Mouse (Mus musculus): ENCODE measurements around the gene Mettl9. TPM values are rescaled to one million over a fixed set of nuclear protein-coding genes. Genes with fewer than 3 reads are reported as not detected.

Gene Mettl9
- polyA plus RNA-seq, 1 experiment from 2014 or later, result 243 TPM

- H3K9ac ChIP-seq, result no peak overlapping the region
- H3K9me3 ChIP-seq, result no peaks in the 10 kb centered on the region
- H3K4me2 ChIP-seq (replicated peaks), result no peak overlapping the region
- no peak overlapping the region for H3K4me3 ChIP-seq
- ATAC-seq (ENCODE audit: low FRiP score, low read depth), result no peak
- no peaks in the 10 kb centered on the region for H3K27me3 ChIP-seq
- H3K27ac ChIP-seq, result no peak overlapping the region
- 80% methylated on average over 4 of the region's 4 CpGs for WGBS
- H3K4me1 ChIP-seq, result no peaks in the 10 kb centered on the region
- H3K36me3 ChIP-seq, result peaks cover 81% of the 10 kb centered on the region
These were observed 18.8 kb downstream of the Mettl9 start for GRCm38 (mm10) chr7:121053071-121053470.

- Histone ChIP-seq H3K4me3 (no peak overlapping the region), H3K9ac (no peak overlapping the region), H3K27ac (no peak overlapping the region), H3K4me2 (replicated peaks) (no peak overlapping the region), H3K9me3 (no peaks in the 10 kb centered on the region), H3K27me3 (no peaks in the 10 kb centered on the region), H3K36me3 (peaks cover 72% of the 10 kb centered on the region), H3K4me1 (no peaks in the 10 kb centered on the region)
- 70% methylated on average over 6 of the region's 6 CpGs for WGBS
- no peak for ATAC-seq (ENCODE audit: low FRiP score, low read depth)
These were observed 25.4 kb downstream of the Mettl9 start for GRCm38 (mm10) chr7:121059477-121060218.

GRCm38 (mm10) chr7:121064309-121064708, 30.1 kb downstream of the Mettl9 start:
- Histone ChIP-seq H3K9me3 (no peaks in the 10 kb centered on the region), H3K27me3 (no peaks in the 10 kb centered on the region), H3K9ac (no peak overlapping the region), H3K4me3 (no peak overlapping the region), H3K4me2 (replicated peaks) (no peak overlapping the region), H3K36me3 (peaks cover 43% of the 10 kb centered on the region), H3K4me1 (no peaks in the 10 kb centered on the region), H3K27ac (no peak overlapping the region)
- 61% methylated on average over 4 of the region's 4 CpGs for WGBS
- no peak for ATAC-seq (ENCODE audit: low FRiP score, low read depth)

GRCm38 (mm10) chr7:121071276-121071675, 37.0 kb downstream of the Mettl9 start:
- 69% methylated on average over 4 of the region's 4 CpGs for WGBS
- H3K4me2 ChIP-seq (replicated peaks), result no peak overlapping the region
- no peaks in the 10 kb centered on the region for H3K27me3 ChIP-seq
- peaks cover 64% of the 10 kb centered on the region for H3K36me3 ChIP-seq
- no peak overlapping the region for H3K27ac ChIP-seq
- ATAC-seq (ENCODE audit: low FRiP score, low read depth), result no peak
- H3K4me3 ChIP-seq, result no peak overlapping the region
- H3K9ac ChIP-seq, result no peak overlapping the region
- peaks cover 13% of the 10 kb centered on the region for H3K4me1 ChIP-seq
- H3K9me3 ChIP-seq, result no peaks in the 10 kb centered on the region

GRCm38 (mm10) chr7:121072506-121072905, 38.3 kb downstream of the Mettl9 start:
- Histone ChIP-seq H3K4me3 (no peak overlapping the region), H3K27me3 (no peaks in the 10 kb centered on the region), H3K27ac (no peak overlapping the region), H3K36me3 (peaks cover 71% of the 10 kb centered on the region), H3K9me3 (no peaks in the 10 kb centered on the region), H3K4me1 (peaks cover 13% of the 10 kb centered on the region), H3K9ac (no peak overlapping the region), H3K4me2 (replicated peaks) (no peak overlapping the region)
- WGBS, result 80% methylated on average over 5 of the region's 5 CpGs
- no peak for ATAC-seq (ENCODE audit: low FRiP score, low read depth)

GRCm38 (mm10) chr7:121074281-121074680, 40.0 kb downstream of the Mettl9 start, which contains the start of gene Igsf6:
Gene Igsf6 (minus strand): TSS chr7:121074572.
- peaks cover 79% of the 10 kb centered on the region for H3K36me3 ChIP-seq
- H3K4me1 ChIP-seq, result peaks cover 17% of the 10 kb centered on the region
- H3K9me3 ChIP-seq, result no peaks in the 10 kb centered on the region
- WGBS, result 73% methylated on average over 11 of the region's 11 CpGs
- H3K27ac ChIP-seq, result no peak within 1 kb of the TSS
- ATAC-seq (ENCODE audit: low FRiP score, low read depth), result no peak
- no peaks in the 10 kb centered on the region for H3K27me3 ChIP-seq
- no peak within 1 kb of the TSS for H3K4me3 ChIP-seq
- H3K9ac ChIP-seq, result no peak within 1 kb of the TSS; the same call in 1 of the 2 replicates
- H3K4me2 ChIP-seq (replicated peaks), result no peak within 1 kb of the TSS

- Histone ChIP-seq H3K4me1 (peaks cover 17% of the 10 kb centered on the region), H3K9ac (no peak overlapping the region; the same call in 1 of the 2 replicates), H3K36me3 (peaks cover 75% of the 10 kb centered on the region), H3K4me2 (replicated peaks) (no peak overlapping the region), H3K4me3 (no peak overlapping the region), H3K9me3 (no peaks in the 10 kb centered on the region), H3K27ac (no peak overlapping the region), H3K27me3 (no peaks in the 10 kb centered on the region)
- ATAC-seq (ENCODE audit: low FRiP score, low read depth), result no peak
- 89% methylated on average over 6 of the region's 6 CpGs for WGBS
These were observed 40.7 kb downstream of the Mettl9 start for GRCm38 (mm10) chr7:121074801-121075400.

GRCm38 (mm10) chr7:121075416-121075815, 41.2 kb downstream of the Mettl9 start:
- H3K9ac ChIP-seq, result no peak overlapping the region
- H3K27me3 ChIP-seq, result no peaks in the 10 kb centered on the region
- no peak overlapping the region for H3K4me2 ChIP-seq (replicated peaks)
- no peak overlapping the region for H3K4me3 ChIP-seq
- H3K36me3 ChIP-seq, result peaks cover 71% of the 10 kb centered on the region
- no peak for ATAC-seq (ENCODE audit: low FRiP score, low read depth)
- H3K4me1 ChIP-seq, result peaks cover 14% of the 10 kb centered on the region
- H3K9me3 ChIP-seq, result no peaks in the 10 kb centered on the region
- 84% methylated on average over 5 of the region's 5 CpGs for WGBS
- H3K27ac ChIP-seq, result no peak overlapping the region

- 85% methylated on average over 6 of the region's 6 CpGs for WGBS
- H3K9ac ChIP-seq, result no peak overlapping the region
- ATAC-seq (ENCODE audit: low FRiP score, low read depth), result no peak
- H3K36me3 ChIP-seq, result peaks cover 52% of the 10 kb centered on the region
- H3K27me3 ChIP-seq, result no peaks in the 10 kb centered on the region
- H3K4me3 ChIP-seq, result no peak overlapping the region
- peaks cover 10% of the 10 kb centered on the region for H3K4me1 ChIP-seq
- H3K27ac ChIP-seq, result no peak overlapping the region
- H3K4me2 ChIP-seq (replicated peaks), result no peak overlapping the region
- no peaks in the 10 kb centered on the region for H3K9me3 ChIP-seq
These were observed 43.1 kb downstream of the Mettl9 start for GRCm38 (mm10) chr7:121077311-121077710.

GRCm38 (mm10) chr7:121077829-121078228, 43.6 kb downstream of the Mettl9 start:
- H3K36me3 ChIP-seq, result peaks cover 50% of the 10 kb centered on the region
- WGBS, result 23% methylated on average over 5 of the region's 5 CpGs
- peak; percentile 74 for ATAC-seq (ENCODE audit: low FRiP score, low read depth)
- H3K4me3 ChIP-seq, result no peak overlapping the region
- no peak overlapping the region for H3K27ac ChIP-seq
- H3K4me2 ChIP-seq (replicated peaks), result no peak overlapping the region
- H3K4me1 ChIP-seq, result peaks cover 10% of the 10 kb centered on the region
- no peaks in the 10 kb centered on the region for H3K9me3 ChIP-seq
- H3K9ac ChIP-seq, result no peak overlapping the region
- no peaks in the 10 kb centered on the region for H3K27me3 ChIP-seq

GRCm38 (mm10) chr7:121081350-121081749, 47.1 kb downstream of the Mettl9 start, which contains the start of gene Otoa:
Gene Otoa (plus strand): TSS chr7:121081650.
- Histone ChIP-seq H3K27ac (no peak within 1 kb of the TSS), H3K9me3 (no peaks in the 10 kb centered on the region), H3K36me3 (peaks cover 25% of the 10 kb centered on the region), H3K9ac (no peak within 1 kb of the TSS), H3K4me1 (peaks cover 30% of the 10 kb centered on the region), H3K4me2 (replicated peaks) (no peak within 1 kb of the TSS), H3K27me3 (no peaks in the 10 kb centered on the region), H3K4me3 (no peak within 1 kb of the TSS)
- ATAC-seq (ENCODE audit: low FRiP score, low read depth), result no peak
- WGBS, result 78% methylated on average over 4 of the region's 4 CpGs

GRCm38 (mm10) chr7:121081816-121082215, 47.6 kb downstream of the Mettl9 start:
- no peak for ATAC-seq (ENCODE audit: low FRiP score, low read depth)
- Histone ChIP-seq H3K27ac (no peak overlapping the region), H3K4me1 (peaks cover 30% of the 10 kb centered on the region), H3K4me2 (replicated peaks) (no peak overlapping the region), H3K4me3 (no peak overlapping the region), H3K9me3 (no peaks in the 10 kb centered on the region), H3K9ac (no peak overlapping the region), H3K27me3 (no peaks in the 10 kb centered on the region), H3K36me3 (peaks cover 21% of the 10 kb centered on the region)
- 44% methylated on average over 2 of the region's 2 CpGs for WGBS

Measured in limb, embryonic 13.5 days (tissue).